In genomic region chr4:111073738-111074497, GRCm38 (mm10) we compare ENCODE assay signal across 34 mouse cellular contexts.
DNase-seq lines count a peak whose midpoint lies in the region; ATAC-seq and TF ChIP-seq lines count a peak whose summit lies in the region.
"Had no signal": no experiment of that assay in that cellular context is flagged by ENCODE, and none has a peak within 500 bp of the region (broad histone marks: within the 10 kb centered on the region; RNA-seq: fewer than 3 reads in every experiment).

No protein-coding gene starts in this region.

- no peaks in the 10 kb centered on the region for H3K4me1 ChIP-seq in hindbrain, postnatal 0 days (ENCODE audit: insufficient read depth, low read length)
- no peaks in the 10 kb centered on the region for H3K4me1 ChIP-seq in hindbrain, embryonic 16.5 days (ENCODE audit: control insufficient read depth, insufficient read depth, low read depth, low read length)
- H3K4me1 ChIP-seq in CH12.LX (ENCODE audit: control insufficient read depth in 1 of 2, insufficient read depth in 2 of 2) = 0 out of 4 replicates have a peak, but pooled peaks cover 0 to 2% of the 10 kb centered on the region in 2 experiments
- H3K4me1 ChIP-seq: embryonic facial prominence, embryonic 15.5 days; hindbrain, embryonic 12.5 days; intestine, embryonic 15.5 days; limb, embryonic 12.5 days; liver, embryonic 12.5 days; midbrain, embryonic 12.5 days; neural tube, embryonic 13.5 days; stomach, embryonic 15.5 days had no signal

- peak; percentile 2 to 3 for DNase-seq in cerebellum, postnatal 14 days
- DNase-seq in cerebellum, adult 9-10 months = no peak
- no peak for DNase-seq in hindbrain, postnatal 0 days (ENCODE audit: low spot score)
- peak; percentile 37 for DNase-seq in CH12.LX (ENCODE audit: extremely low read depth)
- DNase-seq in brain, adult 2 months (ENCODE audit: low read depth, low spot score) = peak; percentile 37
- no peak for DNase-seq in thymus, adult 18-20 months
- DNase-seq: adrenal gland, adult 8-10 months; cerebellum, adult 8-10 months; gastrocnemius, postnatal 14 days; heart, adult 11 months; heart, postnatal 10 days; kidney, adult 8-10 months; kidney, postnatal 14 days; layer of hippocampus, postnatal 36 days; lung, adult 18-20 months; lung, postnatal 10 days; retina, postnatal 1 day; right cerebral cortex, postnatal 4 days; thymus, adult 2 months; thymus, postnatal 4 days had no signal

- H3K4me2 ChIP-seq in hindbrain, postnatal 0 days (ENCODE audit: low read depth, low read length) = no peak overlapping the region
- H3K4me2 ChIP-seq in hindbrain, embryonic 16.5 days (ENCODE audit: low read length) = no peak overlapping the region
- H3K4me2 ChIP-seq in CH12.LX (ENCODE audit: insufficient read depth, low read depth, poor library complexity, severe bottlenecking) = no peak overlapping the region
- H3K4me2 ChIP-seq: embryonic facial prominence, embryonic 15.5 days; heart, embryonic 12.5 days; hindbrain, embryonic 12.5 days; intestine, embryonic 15.5 days; limb, embryonic 12.5 days; liver, embryonic 12.5 days; midbrain, embryonic 12.5 days; neural tube, embryonic 13.5 days; stomach, embryonic 15.5 days had no signal

- H3K27me3 ChIP-seq in hindbrain, postnatal 0 days (ENCODE audit: insufficient read depth, low read length) = no peaks in the 10 kb centered on the region
- no peaks in the 10 kb centered on the region for H3K27me3 ChIP-seq in hindbrain, embryonic 16.5 days (replicated peaks; ENCODE audit: control insufficient read depth, insufficient read depth, low read length)
- H3K27me3 ChIP-seq in CH12.LX (replicated peaks) = no peaks in the 10 kb centered on the region
- H3K27me3 ChIP-seq: embryonic facial prominence, embryonic 15.5 days; heart, embryonic 12.5 days; hindbrain, embryonic 12.5 days; intestine, embryonic 15.5 days; limb, embryonic 12.5 days; liver, embryonic 12.5 days; midbrain, embryonic 12.5 days; neural tube, embryonic 13.5 days; Patski; stomach, embryonic 15.5 days had no signal

- no peak for TF ChIP-seq RAD21 in CH12.LX (IDR thresholded peaks at IDR 0.05; ENCODE audit: low read depth, low read length)

- H3K79me2 ChIP-seq in CH12.LX (replicated peaks; ENCODE audit: control insufficient read depth, extremely low read depth, insufficient read depth, poor library complexity, severe bottlenecking) = no peaks in the 10 kb centered on the region

- in situ Hi-C loops in CH12.LX (cut with MboI; ENCODE audit: low pct_ligation_motif_present, low pct_unique_long_range_greater_than_20kb, low sequenced_read_pairs) = no loop called here

- dilution Hi-C loops in CH12.LX (cut with MboI; ENCODE audit: extremely low pct_ligation_motif_present, extremely low pct_unique_long_range_greater_than_20kb, low sequenced_read_pairs) = no loop called here

- no peak overlapping the region for H3K9ac ChIP-seq in hindbrain, postnatal 0 days (replicated peaks; ENCODE audit: low read length)
- H3K9ac ChIP-seq in hindbrain, embryonic 16.5 days (ENCODE audit: low read depth, low read length) = no peak overlapping the region
- no peak overlapping the region for H3K9ac ChIP-seq in CH12.LX (ENCODE audit: insufficient read depth, low read depth)
- H3K9ac ChIP-seq: embryonic facial prominence, embryonic 15.5 days; heart, embryonic 12.5 days; hindbrain, embryonic 12.5 days; intestine, embryonic 15.5 days; limb, embryonic 12.5 days; liver, embryonic 12.5 days; midbrain, embryonic 12.5 days; neural tube, embryonic 13.5 days; stomach, embryonic 15.5 days had no signal

- peak; percentile 38; the same call in 1 of the 2 replicates for ATAC-seq in hindbrain, postnatal 0 days
- no peak for ATAC-seq in hindbrain, embryonic 16.5 days
- ATAC-seq: activated CD4-positive, CD25-positive, alpha-beta regulatory T cell, adult 4 months; intestine, embryonic 15.5 days; liver, embryonic 12.5 days; Patski had no signal

- no peak overlapping the region for H3K27ac ChIP-seq in hindbrain, postnatal 0 days
- H3K27ac ChIP-seq in hindbrain, embryonic 16.5 days (ENCODE audit: low read depth, low read length) = no peak overlapping the region
- no peak overlapping the region for H3K27ac ChIP-seq in CH12.LX (ENCODE audit: insufficient read depth, low read depth)
- H3K27ac ChIP-seq: embryonic facial prominence, embryonic 15.5 days; hindbrain, embryonic 12.5 days; intestine, embryonic 15.5 days; limb, embryonic 12.5 days; liver, embryonic 12.5 days; midbrain, embryonic 12.5 days; neural tube, embryonic 13.5 days; stomach, embryonic 15.5 days had no signal

- H3K36me3 ChIP-seq in hindbrain, postnatal 0 days (ENCODE audit: insufficient read depth, low read length) = no peaks in the 10 kb centered on the region
- no peaks in the 10 kb centered on the region for H3K36me3 ChIP-seq in hindbrain, embryonic 16.5 days (ENCODE audit: control insufficient read depth, insufficient read depth, low read length)
- H3K36me3 ChIP-seq in CH12.LX (replicated peaks in 1 of 2; ENCODE audit: control insufficient read depth in 1 of 2, insufficient read depth in 1 of 2, low read length in 1 of 2) = no peaks in the 10 kb centered on the region
- H3K36me3 ChIP-seq: embryonic facial prominence, embryonic 15.5 days; G1E; heart, embryonic 12.5 days; hindbrain, embryonic 12.5 days; intestine, embryonic 15.5 days; limb, embryonic 12.5 days; liver, embryonic 12.5 days; midbrain, embryonic 12.5 days; neural tube, embryonic 13.5 days; stomach, embryonic 15.5 days had no signal

- no peaks in the 10 kb centered on the region for H3K9me3 ChIP-seq in hindbrain, postnatal 0 days (ENCODE audit: low read length)
- no peaks in the 10 kb centered on the region for H3K9me3 ChIP-seq in hindbrain, embryonic 16.5 days (ENCODE audit: control insufficient read depth, low read length)
- no peaks in the 10 kb centered on the region for H3K9me3 ChIP-seq in CH12.LX (replicated peaks; ENCODE audit: low read length)
- H3K9me3 ChIP-seq: embryonic facial prominence, embryonic 15.5 days; heart, embryonic 12.5 days; hindbrain, embryonic 12.5 days; intestine, embryonic 15.5 days; limb, embryonic 12.5 days; liver, embryonic 12.5 days; midbrain, embryonic 12.5 days; neural tube, embryonic 13.5 days; stomach, embryonic 15.5 days had no signal

- peak; percentile 48; the same call in 1 of the 2 replicates for TF ChIP-seq EP300 in CH12.LX (IDR thresholded peaks at IDR 0.05; ENCODE audit: low read length)

- no peak for TF ChIP-seq CTCF in hindbrain, postnatal 0 days (IDR thresholded peaks at IDR 0.05; ENCODE audit: low read depth)
- TF ChIP-seq CTCF in CH12.LX (conservative IDR thresholded peaks at IDR 0.05 in 1 of 2, IDR thresholded peaks at IDR 0.05 in 1 of 2; ENCODE audit: low read depth in 2 of 2, low read length in 2 of 2) = no peak

- no peak overlapping the region for H3K4me3 ChIP-seq in hindbrain, postnatal 0 days (ENCODE audit: low read length)
- H3K4me3 ChIP-seq in hindbrain, embryonic 16.5 days (ENCODE audit: low read length) = no peak overlapping the region
- H3K4me3 ChIP-seq in CH12.LX (replicated peaks in 1 of 3; ENCODE audit: low read depth in 2 of 3, low read length in 2 of 3, poor library complexity in 1 of 3) = no peak overlapping the region
- H3K4me3 ChIP-seq: embryonic facial prominence, embryonic 15.5 days; heart, embryonic 12.5 days; hindbrain, embryonic 12.5 days; intestine, embryonic 15.5 days; limb, embryonic 12.5 days; liver, embryonic 12.5 days; midbrain, embryonic 12.5 days; myocyte; neural tube, embryonic 13.5 days; stomach, embryonic 15.5 days had no signal

- no peak for TF ChIP-seq POLR2A in CH12.LX (IDR thresholded peaks at IDR 0.05; ENCODE audit: low read depth, low read length)

- WGBS in hindbrain, postnatal 0 days = 71% methylated on average over 6 of the region's 7 CpGs
- WGBS in hindbrain, embryonic 16.5 days = 65% methylated on average over 6 of the region's 7 CpGs

TF ChIP-seq in CH12.LX, 34 proteins besides CTCF, POLR2A, EP300 and RAD21:
- TF ChIP-seq JUND (conservative IDR thresholded peaks at IDR 0.05; ENCODE audit: low read depth, low read length) (peak; percentile 59), ZMIZ1 (IDR thresholded peaks at IDR 0.05; ENCODE audit: low read depth, low read length) (no peak), ELF1 (IDR thresholded peaks at IDR 0.05; ENCODE audit: low read depth, low read length) (no peak), NELFE (IDR thresholded peaks at IDR 0.05; ENCODE audit: low read depth, low read length) (no peak), ZKSCAN1 (IDR thresholded peaks at IDR 0.05; ENCODE audit: borderline replicate concordance, low read depth, low read length) (no peak), BHLHE40 (IDR thresholded peaks at IDR 0.05; ENCODE audit: low read depth, low read length) (peak; percentile 86), MAZ (IDR thresholded peaks at IDR 0.05; ENCODE audit: low read depth, low read length) (no peak), TBP (conservative IDR thresholded peaks at IDR 0.05; ENCODE audit: low read depth, low read length) (no peak), POLR2AphosphoS2 (IDR thresholded peaks at IDR 0.05; ENCODE audit: low read depth, low read length) (no peak), USF1 (IDR thresholded peaks at IDR 0.05; ENCODE audit: low read depth, low read length) (no peak), ETS1 (conservative IDR thresholded peaks at IDR 0.05; ENCODE audit: low read depth, low read length) (peak; percentile 69), IRF4 (IDR thresholded peaks at IDR 0.05; ENCODE audit: low read depth, low read length) (peak; percentile 75), JUN (IDR thresholded peaks at IDR 0.05; ENCODE audit: insufficient read depth, low read depth, low read length) (peak; percentile 44; the same call in 1 of the 2 replicates)

Comparison
In these comparisons a context has a peak if more than half of its experiments do, and no peak if none do; other contexts are left out.
1. DNase-seq: peak in cerebellum, postnatal 14 days (2 of 2), CH12.LX (single experiment) and brain, adult 2 months (single experiment); none in cerebellum, adult 9-10 months (single experiment), hindbrain, postnatal 0 days (single experiment) and thymus, adult 18-20 months (0 of 2).